Mouse (Mus musculus): ENCODE results near the gene Cttnbp2nl. TPM values are rescaled to one million over a fixed set of nuclear protein-coding genes. Genes with fewer than 3 reads are reported as not detected.

Cttnbp2nl gene
- polyA plus RNA-seq, 1 experiment from 2014 or later: 25.8 TPM

DNA sequence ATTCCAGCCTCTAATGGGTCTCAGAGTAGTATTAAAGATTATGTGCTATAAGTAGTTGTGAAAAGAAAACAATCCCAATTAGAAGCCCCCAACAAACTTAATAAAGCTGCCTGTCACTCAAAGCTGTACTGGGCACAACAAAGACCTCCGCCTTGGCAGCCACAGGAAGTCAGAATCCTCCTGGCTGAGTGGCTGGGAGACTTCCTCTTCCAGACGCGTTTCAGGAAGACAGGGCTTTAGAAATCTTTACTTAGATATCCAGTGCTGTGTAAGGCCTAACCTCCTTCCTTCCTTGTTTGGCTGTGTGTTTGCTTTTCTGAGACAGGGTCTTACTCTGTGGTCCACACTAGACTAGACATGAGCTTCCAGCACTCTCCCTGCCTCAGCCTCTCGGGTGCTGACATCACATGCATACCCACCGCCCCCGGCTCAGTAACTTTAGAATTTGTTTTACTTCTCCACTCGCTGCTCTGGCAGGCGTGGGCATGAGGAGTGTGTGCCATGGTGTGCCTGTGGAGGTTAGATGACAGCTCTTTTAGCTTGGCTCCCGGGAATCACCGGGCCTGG, 16.6 kb downstream of the Cttnbp2nl start:
- Histone ChIP-seq H3K4me2 (ENCODE audit: low read depth, low read length) (no peak overlapping the region), H3K27ac (ENCODE audit: low read length) (peak overlapping the region; percentile 0; the same call in 1 of the 2 replicates), H3K36me3 (ENCODE audit: control insufficient read depth, insufficient read depth, low read length) (peaks cover 5% of the 10 kb centered on the region), H3K4me1 (ENCODE audit: control insufficient read depth, insufficient read depth, low read length) (no peaks in the 10 kb centered on the region; the same call in 1 of the 2 replicates), H3K27me3 (ENCODE audit: control insufficient read depth, insufficient read depth, low read length) (no peaks in the 10 kb centered on the region), H3K9ac (ENCODE audit: low read length) (no peak overlapping the region), H3K9me3 (replicated peaks; ENCODE audit: control insufficient read depth, low read length) (no peaks in the 10 kb centered on the region), H3K4me3 (replicated peaks; ENCODE audit: low read length) (no peak overlapping the region)
- no peak for ATAC-seq (ENCODE audit: insufficient read depth, low FRiP score)
- 78% methylated on average over 10 of the region's 10 CpGs for WGBS

DNA sequence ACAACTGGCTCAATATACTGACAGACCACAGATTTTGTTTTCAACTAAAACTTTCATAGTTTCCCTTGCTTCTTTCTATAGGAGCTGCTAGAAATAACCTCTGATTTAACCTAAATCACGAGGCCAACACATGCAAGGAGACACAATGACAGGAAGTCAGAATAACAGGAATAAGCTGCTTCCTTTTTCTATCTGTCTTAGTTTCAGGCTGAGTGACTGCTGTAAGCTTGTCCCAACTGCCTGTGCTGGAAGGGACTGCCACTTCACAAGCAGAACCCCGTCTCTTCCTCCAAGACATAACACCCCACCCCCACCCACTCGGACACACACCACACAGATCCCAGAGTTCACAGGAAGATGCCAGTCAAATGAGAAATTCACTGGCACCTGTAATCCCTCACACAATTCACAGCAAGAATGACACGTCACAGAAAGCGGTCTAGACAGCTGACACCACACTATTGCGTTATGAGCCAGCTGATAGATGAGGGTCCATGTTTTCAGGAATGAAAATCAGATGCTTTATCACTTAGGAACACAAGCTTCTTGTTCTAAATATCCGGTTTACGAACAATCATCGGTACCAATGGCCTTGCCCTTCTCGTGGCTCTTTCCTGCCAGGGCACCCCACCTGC, 29.5 kb downstream of the Cttnbp2nl start:
- Histone ChIP-seq H3K27me3 (ENCODE audit: control insufficient read depth, insufficient read depth, low read length) (no peaks in the 10 kb centered on the region), H3K36me3 (ENCODE audit: control insufficient read depth, insufficient read depth, low read length) (peaks cover 7% of the 10 kb centered on the region; the same call in 1 of the 2 replicates), H3K27ac (ENCODE audit: low read length) (peak overlapping the region; percentile 59), H3K4me2 (ENCODE audit: low read depth, low read length) (no peak overlapping the region), H3K4me1 (ENCODE audit: control insufficient read depth, insufficient read depth, low read length) (peaks cover 18% of the 10 kb centered on the region; the same call in 1 of the 2 replicates), H3K9ac (ENCODE audit: low read length) (no peak overlapping the region), H3K4me3 (replicated peaks; ENCODE audit: low read length) (no peak overlapping the region), H3K9me3 (replicated peaks; ENCODE audit: control insufficient read depth, low read length) (no peaks in the 10 kb centered on the region)
- 70% methylated on average over 10 of the region's 10 CpGs for WGBS
- ATAC-seq (ENCODE audit: insufficient read depth, low FRiP score): no peak

DNA sequence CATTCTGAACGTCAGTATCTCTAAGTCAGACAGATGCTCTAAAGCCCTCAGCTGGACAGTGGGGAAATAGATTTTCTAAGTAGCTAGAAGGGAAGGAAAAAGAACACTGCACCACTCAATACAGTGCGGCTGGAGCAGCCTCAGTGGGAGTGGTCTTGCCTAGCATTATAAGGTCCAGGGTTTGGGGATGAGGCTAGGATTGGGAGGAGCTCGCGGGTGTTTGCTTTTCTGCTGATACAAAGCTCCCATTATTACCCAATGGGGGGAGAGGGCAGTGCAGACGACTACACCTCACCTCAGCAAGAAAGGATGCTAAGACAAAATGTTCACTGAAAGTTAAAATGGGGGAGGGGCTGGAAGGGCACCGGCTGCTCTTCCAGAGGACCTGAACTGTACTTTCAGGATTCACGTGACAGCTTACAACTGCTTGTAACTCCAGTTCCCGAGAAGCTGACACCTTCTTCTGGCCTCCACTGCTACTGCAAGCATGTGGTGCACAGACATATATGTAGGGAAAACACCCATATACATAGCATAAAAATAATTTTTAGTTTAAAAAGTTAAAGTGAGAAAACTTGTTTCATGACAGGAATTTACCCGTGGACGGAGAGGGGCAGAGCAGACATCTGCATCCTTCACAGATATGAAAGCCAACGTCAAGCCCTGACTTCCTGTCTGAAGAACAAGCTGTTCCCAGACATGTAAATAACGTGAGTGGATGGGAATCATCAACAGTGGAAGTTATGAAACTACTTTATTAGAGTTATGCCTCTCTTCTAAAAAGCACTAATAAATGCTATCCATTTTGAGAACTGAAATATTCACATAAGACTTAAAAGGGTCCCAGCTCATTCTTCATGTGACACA, 32.9 kb downstream of the Cttnbp2nl start:
- H3K9me3 ChIP-seq (replicated peaks; ENCODE audit: control insufficient read depth, low read length): no peaks in the 10 kb centered on the region
- no peak for ATAC-seq (ENCODE audit: insufficient read depth, low FRiP score)
- H3K27me3 ChIP-seq (ENCODE audit: control insufficient read depth, insufficient read depth, low read length): no peaks in the 10 kb centered on the region
- peak overlapping the region; percentile 68 for H3K27ac ChIP-seq (ENCODE audit: low read length)
- 24% methylated on average over 12 of the region's 12 CpGs for WGBS
- no peaks in the 10 kb centered on the region for H3K36me3 ChIP-seq (ENCODE audit: control insufficient read depth, insufficient read depth, low read length)
- peaks cover 18% of the 10 kb centered on the region; the same call in 1 of the 2 replicates for H3K4me1 ChIP-seq (ENCODE audit: control insufficient read depth, insufficient read depth, low read length)
- no peak overlapping the region for H3K9ac ChIP-seq (ENCODE audit: low read length)
- H3K4me2 ChIP-seq (ENCODE audit: low read depth, low read length): no peak overlapping the region
- H3K4me3 ChIP-seq (replicated peaks; ENCODE audit: low read length): no peak overlapping the region

DNA sequence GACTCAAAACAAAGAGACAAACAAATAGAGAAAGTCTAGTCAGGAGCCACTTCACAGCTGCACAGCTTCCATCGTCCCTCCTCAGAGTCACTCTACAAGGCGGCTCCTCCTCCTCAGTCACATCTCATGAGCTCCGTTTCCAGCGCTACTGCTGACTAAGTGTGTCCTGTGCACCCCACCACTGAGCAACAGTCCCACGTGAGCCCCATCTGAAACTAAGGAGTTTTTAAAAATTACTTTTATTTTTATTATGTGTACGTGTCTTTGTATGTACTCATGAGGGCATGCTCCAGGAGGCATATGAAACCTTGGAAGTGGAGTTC, 34.2 kb downstream of the Cttnbp2nl start:
- no peak overlapping the region for H3K4me3 ChIP-seq (replicated peaks; ENCODE audit: low read length)
- no peak overlapping the region for H3K4me2 ChIP-seq (ENCODE audit: low read depth, low read length)
- H3K27ac ChIP-seq (ENCODE audit: low read length): peak overlapping the region; percentile 41
- 90% methylated on average over 6 of the region's 6 CpGs for WGBS
- H3K36me3 ChIP-seq (ENCODE audit: control insufficient read depth, insufficient read depth, low read length): no peaks in the 10 kb centered on the region
- H3K27me3 ChIP-seq (ENCODE audit: control insufficient read depth, insufficient read depth, low read length): no peaks in the 10 kb centered on the region
- H3K9ac ChIP-seq (ENCODE audit: low read length): no peak overlapping the region
- no peak for ATAC-seq (ENCODE audit: insufficient read depth, low FRiP score)
- no peaks in the 10 kb centered on the region for H3K9me3 ChIP-seq (replicated peaks; ENCODE audit: control insufficient read depth, low read length)
- H3K4me1 ChIP-seq (ENCODE audit: control insufficient read depth, insufficient read depth, low read length): peaks cover 20% of the 10 kb centered on the region; the same call in 1 of the 2 replicates

DNA sequence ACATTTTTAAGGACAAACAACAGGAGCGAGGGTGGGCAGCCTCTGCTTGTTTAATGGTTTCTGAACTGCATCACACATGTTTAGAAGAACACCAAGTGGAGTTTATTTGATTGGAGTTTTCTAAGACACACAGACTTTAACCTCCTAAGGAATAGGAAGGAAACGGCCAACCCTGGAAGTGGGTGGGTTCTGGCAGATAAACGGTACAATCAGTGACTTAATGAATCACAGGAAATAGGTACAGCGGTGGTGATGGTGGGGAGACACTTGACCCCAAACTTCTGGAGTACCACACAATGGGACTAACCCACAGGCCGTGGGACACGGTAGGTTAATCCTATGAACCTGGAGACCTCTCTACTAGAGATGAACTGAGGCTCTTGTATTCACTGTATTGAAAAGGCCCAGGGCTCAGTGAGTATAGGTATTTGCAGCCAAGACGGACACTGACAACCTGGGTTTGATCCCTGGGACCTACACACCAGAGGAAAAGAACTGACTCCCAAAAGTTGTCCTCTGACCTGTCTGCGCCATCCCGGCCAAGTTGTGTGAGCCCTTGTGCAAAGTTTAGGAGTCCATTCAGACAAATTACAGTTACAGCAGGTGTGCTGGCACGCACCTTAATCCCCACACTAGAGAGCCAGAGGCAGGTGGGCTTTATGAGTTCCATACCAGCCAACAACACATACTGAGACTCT, 34.7 kb downstream of the Cttnbp2nl start:
- Histone ChIP-seq H3K27me3 (ENCODE audit: control insufficient read depth, insufficient read depth, low read length) (no peaks in the 10 kb centered on the region), H3K4me1 (ENCODE audit: control insufficient read depth, insufficient read depth, low read length) (peaks cover 20% of the 10 kb centered on the region; the same call in 1 of the 2 replicates), H3K36me3 (ENCODE audit: control insufficient read depth, insufficient read depth, low read length) (no peaks in the 10 kb centered on the region), H3K9ac (ENCODE audit: low read length) (no peak overlapping the region), H3K4me3 (replicated peaks; ENCODE audit: low read length) (no peak overlapping the region), H3K4me2 (ENCODE audit: low read depth, low read length) (no peak overlapping the region), H3K9me3 (replicated peaks; ENCODE audit: control insufficient read depth, low read length) (no peaks in the 10 kb centered on the region), H3K27ac (ENCODE audit: low read length) (peak overlapping the region; percentile 41)
- ATAC-seq (ENCODE audit: insufficient read depth, low FRiP score): no peak
- 75% methylated on average over 10 of the region's 10 CpGs for WGBS

DNA sequence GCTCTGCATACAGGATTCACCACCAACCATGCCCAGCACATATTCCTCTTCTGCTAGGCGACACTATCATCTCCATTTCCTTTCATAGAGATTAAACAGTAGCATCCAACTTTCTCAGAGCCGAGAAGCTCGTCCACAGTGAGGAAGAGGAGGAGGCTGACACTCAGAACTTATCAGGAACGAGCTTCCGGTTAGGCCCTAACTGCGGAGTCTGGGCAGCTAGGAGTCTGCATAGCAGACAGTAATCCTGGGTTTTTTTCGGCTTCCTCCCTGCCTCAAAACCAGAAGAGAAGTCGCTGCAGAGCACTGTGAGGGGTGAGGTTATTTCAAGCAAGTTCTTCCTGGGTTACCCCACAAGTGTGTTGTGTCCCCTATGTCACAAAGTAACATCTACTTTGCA, 35.6 kb downstream of the Cttnbp2nl start:
- no peaks in the 10 kb centered on the region for H3K36me3 ChIP-seq (ENCODE audit: control insufficient read depth, insufficient read depth, low read length)
- H3K9me3 ChIP-seq (replicated peaks; ENCODE audit: control insufficient read depth, low read length): no peaks in the 10 kb centered on the region
- H3K4me1 ChIP-seq (ENCODE audit: control insufficient read depth, insufficient read depth, low read length): peaks cover 18% of the 10 kb centered on the region; the same call in 1 of the 2 replicates
- H3K27ac ChIP-seq (ENCODE audit: low read length): 0 out of 2 replicates have a peak overlapping the region, but pooled peaks have one; percentile 30
- no peak overlapping the region for H3K9ac ChIP-seq (ENCODE audit: low read length)
- H3K27me3 ChIP-seq (ENCODE audit: control insufficient read depth, insufficient read depth, low read length): no peaks in the 10 kb centered on the region
- H3K4me3 ChIP-seq (replicated peaks; ENCODE audit: low read length): no peak overlapping the region
- 75% methylated on average over 8 of the region's 8 CpGs for WGBS
- no peak for ATAC-seq (ENCODE audit: insufficient read depth, low FRiP score)
- H3K4me2 ChIP-seq (ENCODE audit: low read depth, low read length): no peak overlapping the region

DNA sequence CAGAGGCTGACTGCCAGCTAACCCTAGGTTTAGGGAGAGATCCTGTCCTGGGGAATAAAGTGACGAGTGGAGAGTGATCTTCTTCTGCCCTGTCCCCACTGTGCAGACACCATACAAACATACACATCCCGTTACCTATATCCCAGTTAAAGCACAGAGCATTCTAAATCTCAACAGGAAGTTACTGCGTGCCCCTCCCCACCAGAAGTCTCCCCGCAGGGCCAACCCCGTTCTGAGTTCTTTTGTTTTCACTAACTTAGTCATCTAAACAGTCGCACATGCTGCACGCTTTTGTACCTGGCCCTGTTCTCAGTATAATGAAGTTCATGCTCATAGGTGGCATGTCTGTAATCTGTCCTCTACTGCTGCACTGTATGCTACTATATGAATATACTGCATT, 36.7 kb downstream of the Cttnbp2nl start:
- Histone ChIP-seq H3K36me3 (ENCODE audit: control insufficient read depth, insufficient read depth, low read length) (0 out of 2 replicates have a peak, but pooled peaks cover 3% of the 10 kb centered on the region), H3K4me1 (ENCODE audit: control insufficient read depth, insufficient read depth, low read length) (peaks cover 15% of the 10 kb centered on the region; the same call in 1 of the 2 replicates), H3K4me2 (ENCODE audit: low read depth, low read length) (no peak overlapping the region), H3K27ac (ENCODE audit: low read length) (no peak overlapping the region), H3K9ac (ENCODE audit: low read length) (no peak overlapping the region), H3K27me3 (ENCODE audit: control insufficient read depth, insufficient read depth, low read length) (no peaks in the 10 kb centered on the region), H3K9me3 (replicated peaks; ENCODE audit: control insufficient read depth, low read length) (no peaks in the 10 kb centered on the region), H3K4me3 (replicated peaks; ENCODE audit: low read length) (no peak overlapping the region)
- 59% methylated on average over 7 of the region's 7 CpGs for WGBS
- ATAC-seq (ENCODE audit: insufficient read depth, low FRiP score): no peak

DNA sequence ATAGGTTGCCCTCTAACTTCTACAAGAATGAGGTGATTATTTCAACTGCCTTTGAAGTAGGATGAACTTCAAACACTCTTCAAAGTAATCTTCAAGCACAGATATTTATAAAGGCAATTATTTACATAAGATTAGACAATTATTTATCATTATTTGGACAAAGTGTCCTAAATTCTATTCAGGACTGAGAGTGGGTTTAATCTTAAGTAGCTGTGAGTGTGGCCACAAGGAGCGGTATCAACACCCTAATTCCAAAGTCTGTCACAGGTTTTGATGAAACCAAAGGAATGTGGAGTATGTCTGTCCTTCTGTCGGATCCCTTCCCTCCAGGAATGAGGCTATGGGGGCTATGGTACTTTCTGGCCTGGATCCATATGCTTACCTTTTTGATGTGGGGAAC, 38.0 kb downstream of the Cttnbp2nl start:
- no peak for ATAC-seq (ENCODE audit: insufficient read depth, low FRiP score)
- H3K4me3 ChIP-seq (replicated peaks; ENCODE audit: low read length): no peak overlapping the region
- H3K27ac ChIP-seq (ENCODE audit: low read length): no peak overlapping the region
- no peaks in the 10 kb centered on the region for H3K9me3 ChIP-seq (replicated peaks; ENCODE audit: control insufficient read depth, low read length)
- H3K9ac ChIP-seq (ENCODE audit: low read length): no peak overlapping the region
- 58% methylated on average over 2 of the region's 2 CpGs for WGBS
- H3K27me3 ChIP-seq (ENCODE audit: control insufficient read depth, insufficient read depth, low read length): no peaks in the 10 kb centered on the region
- H3K36me3 ChIP-seq (ENCODE audit: control insufficient read depth, insufficient read depth, low read length): peaks cover 11% of the 10 kb centered on the region
- H3K4me2 ChIP-seq (ENCODE audit: low read depth, low read length): no peak overlapping the region
- peaks cover 8% of the 10 kb centered on the region; the same call in 1 of the 2 replicates for H3K4me1 ChIP-seq (ENCODE audit: control insufficient read depth, insufficient read depth, low read length)

Data from stomach, embryonic 16.5 days (tissue).